Mouse (Mus musculus) retina, embryonic 14.5 days (tissue): ENCODE results near the gene Zbtb21.
"Not testable (repeated sequence)": the region's sequence is repeated elsewhere in the genome, so short reads cannot be mapped to it uniquely, and the experiment has no call there.

ENCODE experiments used
- DNase-seq: peaks from one replicate; pipeline ENCODE4 v3.0.0-alpha.2; 2015; ENCODE audit warnings: low spot score

Zbtb21 gene

GRCm38 (mm10) chr16:97946993-97947392 lies 15.4 kb downstream of the Zbtb21 start:
- not testable (repeated sequence) for DNase-seq

- DNase-seq, result no peak
Observed at GRCm38 (mm10) chr16:97941844-97942243, 20.6 kb downstream of the Zbtb21 start.

GRCm38 (mm10) chr16:97940471-97940973 lies 21.9 kb downstream of the Zbtb21 start:
- no peak for DNase-seq

- no peak for DNase-seq
Observed at GRCm38 (mm10) chr16:97935815-97936214, 26.6 kb downstream of the Zbtb21 start.

GRCm38 (mm10) chr16:97930231-97930630 lies 32.2 kb downstream of the Zbtb21 start:
- DNase-seq, result no peak

GRCm38 (mm10) chr16:97929520-97929919 lies 32.9 kb downstream of the Zbtb21 start:
- no peak for DNase-seq

- DNase-seq, result no peak
Observed at GRCm38 (mm10) chr16:97927331-97927938, 35.0 kb downstream of the Zbtb21 start.

GRCm38 (mm10) chr16:97926381-97926780 lies 36.0 kb downstream of the Zbtb21 start:
- DNase-seq, result no peak

GRCm38 (mm10) chr16:97925760-97926159 lies 36.7 kb downstream of the Zbtb21 start:
- DNase-seq, result no peak

- no peak for DNase-seq
Observed at GRCm38 (mm10) chr16:97923700-97924099, 38.7 kb downstream of the Zbtb21 start.

- DNase-seq, result no peak
Observed at GRCm38 (mm10) chr16:97922779-97923126, 39.7 kb downstream of the Zbtb21 start.

GRCm38 (mm10) chr16:97921961-97922778 lies 40.3 kb downstream of the Zbtb21 start:
- peak; percentile 81 for DNase-seq

- no peak for DNase-seq
Observed at GRCm38 (mm10) chr16:97920621-97921020, 41.8 kb downstream of the Zbtb21 start.

GRCm38 (mm10) chr16:97919793-97920192 lies 42.6 kb downstream of the Zbtb21 start:
- no peak for DNase-seq

GRCm38 (mm10) chr16:97912873-97913272 lies 49.5 kb downstream of the Zbtb21 start:
- no peak for DNase-seq

GRCm38 (mm10) chr16:97909356-97909755 lies 53.1 kb downstream of the Zbtb21 start:
- no peak for DNase-seq

- no peak for DNase-seq
Observed at GRCm38 (mm10) chr16:97907496-97907895, 54.9 kb downstream of the Zbtb21 start.

- no peak for DNase-seq
Observed at GRCm38 (mm10) chr16:97906337-97906736, 56.1 kb downstream of the Zbtb21 start.

- no peak for DNase-seq
Observed at GRCm38 (mm10) chr16:97905449-97905991, 56.9 kb downstream of the Zbtb21 start.

GRCm38 (mm10) chr16:97904035-97904434 lies 58.4 kb downstream of the Zbtb21 start:
- DNase-seq, result no peak

GRCm38 (mm10) chr16:97897346-97898024 lies 64.9 kb downstream of the Zbtb21 start:
- DNase-seq, result no peak
